Mouse (Mus musculus) lung, adult 2 months (tissue): ENCODE data around the gene Srgap1.

Experiments
- CTCF ChIP-seq: fragments of 200-500 bp; IDR thresholded peaks from 2 replicates; pipeline ENCODE4 v1.5.1; 2011; ENCODE audit warnings: mild to moderate bottlenecking, low read length, control low read depth; ENCODE audit not compliant: insufficient read depth
- POLR2A ChIP-seq: fragments of 200-500 bp; IDR thresholded peaks from 2 replicates; pipeline ENCODE4 v1.6.1; 2011; ENCODE audit warnings: low read depth, mild to moderate bottlenecking, control low read depth, low read length, borderline replicate concordance; ENCODE audit errors: extremely low read depth

GRCm38 (mm10) chr10:122069153-122069552 is 22.0 kb upstream of the Srgap1 start:
- TF ChIP-seq CTCF (no peak), POLR2A (no peak)
